Mouse (Mus musculus): ENCODE measurements at regions not wholly inside any gene's neighbourhood (a gene's known extent, or its start where the extent isn't known, plus 50 kb on each side); places are given as distances from the start of the nearest gene placed in this dataset.

- DNase-seq: no peak
These were observed 104.0 kb upstream of the Nr2f2 start for GRCm38 (mm10) chr7:70470557-70470956.

- no peak for DNase-seq
These were observed 95.6 kb upstream of the Nr2f2 start for GRCm38 (mm10) chr7:70462131-70462530.

- DNase-seq: no peak
These were observed 88.0 kb upstream of the Nr2f2 start for GRCm38 (mm10) chr7:70454525-70454924.

GRCm38 (mm10) chr7:70452816-70453215 is 86.3 kb upstream of the Nr2f2 start:
- no peak for DNase-seq

- DNase-seq: no peak
These were observed 72.4 kb upstream of the Nr2f2 start for GRCm38 (mm10) chr7:70438908-70439307.

- DNase-seq: no peak
These were observed 67.3 kb upstream of the Nr2f2 start for GRCm38 (mm10) chr7:70433838-70434237.

GRCm38 (mm10) chr7:70433358-70433757 is 66.8 kb upstream of the Nr2f2 start:
- DNase-seq: no peak

- DNase-seq: no peak
These were observed 65.2 kb upstream of the Nr2f2 start for GRCm38 (mm10) chr7:70431712-70432111.

GRCm38 (mm10) chr7:70429326-70429725 is 62.8 kb upstream of the Nr2f2 start:
- DNase-seq: no peak

- no peak for DNase-seq
These were observed 57.7 kb upstream of the Nr2f2 start for GRCm38 (mm10) chr7:70424231-70424620.

GRCm38 (mm10) chr7:70423524-70424230 is 57.1 kb upstream of the Nr2f2 start:
- no peak for DNase-seq

GRCm38 (mm10) chr7:70416185-70416941 is 49.8 kb upstream of the Nr2f2 start:
- DNase-seq: no peak

All from adrenal gland, adult 2 months (tissue).